Mouse (Mus musculus): Measurements from ENCODE around the gene Gm10188.

- no peak for TF ChIP-seq CTCF (IDR thresholded peaks at IDR 0.05; ENCODE audit: low read depth, low read length)
- no peak for TF ChIP-seq POLR2A (IDR thresholded peaks at IDR 0.05; ENCODE audit: borderline replicate concordance, low read depth, low read length)
Measured at GRCm38 (mm10) chr1:132208154-132208553, 21.4 kb downstream of the Gm10188 start.
